Comparison of ENCODE assay signal across 8 mouse cellular contexts in genomic region chr6:72566044-72566443, GRCm38 (mm10). TPM values are rescaled to one million over a fixed set of nuclear protein-coding genes. Genes with fewer than 3 reads are reported as not detected.
DNase-seq lines count a peak whose midpoint lies in the region; ATAC-seq and TF ChIP-seq lines count a peak whose summit lies in the region.

No protein-coding gene starts in this region.

- DNase-seq in T-cell, adult 2 months (ENCODE audit: low spot score) = peak; percentile 80
- DNase-seq in cerebellum, postnatal 25 days = peak; percentile 86 to 91
- peak; percentile 90 to 95 for DNase-seq in frontal cortex, postnatal 36 days (ENCODE audit: low spot score in 2 of 2)
- DNase-seq in hindbrain, postnatal 0 days (ENCODE audit: low spot score) = peak; percentile 93
- peak; percentile 86 to 89 for DNase-seq in left cerebral cortex, adult 2 months (ENCODE audit: extremely low spot score in 1 of 2, low spot score in 2 of 2)
- DNase-seq in right cerebral cortex, adult 2 months (ENCODE audit: low spot score in 2 of 2) = peak; percentile 96 to 97
- peak; percentile 60 for DNase-seq in urinary bladder, postnatal 10 days (ENCODE audit: low spot score)

- H3K9ac ChIP-seq in hindbrain, postnatal 0 days (replicated peaks; ENCODE audit: low read length) = no peak overlapping the region

- no peaks in the 10 kb centered on the region; the same call in 1 of the 2 replicates for H3K36me3 ChIP-seq in hindbrain, postnatal 0 days (ENCODE audit: insufficient read depth, low read length)
- peaks cover 59% of the 10 kb centered on the region for H3K36me3 ChIP-seq in megakaryocyte, embryonic 14.5 days (replicated peaks; ENCODE audit: low read length)

- peak overlapping the region; percentile 24 for H3K4me2 ChIP-seq in hindbrain, postnatal 0 days (ENCODE audit: low read depth, low read length)

- intact Hi-C loops in left cerebral cortex, adult 2 months (cut with DNase I) = loop anchor here (1.0 kb wide), 2 partner anchors 31 to 138 kb away; no protein-coding TSS in a partner anchor

- WGBS in hindbrain, postnatal 0 days = 0% methylated on average over 4 of the region's 4 CpGs

- H3K27me3 ChIP-seq in hindbrain, postnatal 0 days (ENCODE audit: insufficient read depth, low read length) = no peaks in the 10 kb centered on the region
- peaks cover 11% of the 10 kb centered on the region for H3K27me3 ChIP-seq in megakaryocyte, embryonic 14.5 days (replicated peaks)

- peak; percentile 96 for TF ChIP-seq CTCF in hindbrain, postnatal 0 days (IDR thresholded peaks at IDR 0.05; ENCODE audit: low read depth)
- TF ChIP-seq CTCF in left cerebral cortex, adult 2 months (IDR thresholded peaks at IDR 0.05) = peak; percentile 95

- ATAC-seq in hindbrain, postnatal 0 days = peak; percentile 91

- no peaks in the 10 kb centered on the region for H3K4me1 ChIP-seq in hindbrain, postnatal 0 days (ENCODE audit: insufficient read depth, low read length)
- H3K4me1 ChIP-seq in megakaryocyte, embryonic 14.5 days = peaks cover 23% of the 10 kb centered on the region

- H3K4me3 ChIP-seq in hindbrain, postnatal 0 days (ENCODE audit: low read length) = no peak overlapping the region
- no peak overlapping the region for H3K4me3 ChIP-seq in left cerebral cortex, adult 2 months
- peak overlapping the region; percentile 44 for H3K4me3 ChIP-seq in megakaryocyte, embryonic 14.5 days (replicated peaks)

- H3K9me3 ChIP-seq in hindbrain, postnatal 0 days (ENCODE audit: low read length) = no peaks in the 10 kb centered on the region
- no peaks in the 10 kb centered on the region for H3K9me3 ChIP-seq in megakaryocyte, embryonic 14.5 days

- H3K27ac ChIP-seq in hindbrain, postnatal 0 days = peak overlapping the region; percentile 48; the same call in 1 of the 2 replicates
- no peak overlapping the region for H3K27ac ChIP-seq in left cerebral cortex, adult 2 months

RNA-seq across cellular contexts. Expression of gene Capg, which starts 21.9 kb away (rescaled TPM):
- 5.8 and 10.6 TPM in 2 replicates for total RNA-seq in hindbrain, postnatal 0 days (2014; rRNA removed)
- polyA plus RNA-seq in hindbrain, postnatal 0 days (2015; fragmentation: Nextera tagmentation; extraction: Ambion mirVana) = 10.0 and 11.2 TPM in 2 replicates
- total RNA-seq in left cerebral cortex, adult 2 months (2021) = 1 to 10 TPM; 2.3 to 2.6 TPM
- 7.6 and 140 TPM in 2 replicates for polyA plus RNA-seq in megakaryocyte, embryonic 14.5 days (2012; ENCODE audit: insufficient read depth, low replicate concordance)

RNA-seq across cellular contexts. Expression of gene Elmod3, which starts 32.2 kb away (rescaled TPM):
- total RNA-seq in hindbrain, postnatal 0 days (2014; rRNA removed) = 23.8 and 26.1 TPM in 2 replicates
- polyA plus RNA-seq in hindbrain, postnatal 0 days (2015; fragmentation: Nextera tagmentation; extraction: Ambion mirVana) = 16.2 and 18.4 TPM in 2 replicates
- 10 to 100 TPM; 19.1 to 21.3 TPM for total RNA-seq in left cerebral cortex, adult 2 months (2021)
- 11.4 and 18.4 TPM in 2 replicates for polyA plus RNA-seq in megakaryocyte, embryonic 14.5 days (2012; ENCODE audit: insufficient read depth, low replicate concordance)

RNA-seq across cellular contexts. Expression of gene Retsat, which starts 32.2 kb away (rescaled TPM):
- total RNA-seq in hindbrain, postnatal 0 days (2014; rRNA removed) = 4.9 and 12.6 TPM in 2 replicates
- 10.0 and 11.6 TPM in 2 replicates for polyA plus RNA-seq in hindbrain, postnatal 0 days (2015; fragmentation: Nextera tagmentation; extraction: Ambion mirVana)
- total RNA-seq in left cerebral cortex, adult 2 months (2021) = 10 to 100 TPM; 46.3 to 50.3 TPM
- 7.6 and 25.6 TPM in 2 replicates for polyA plus RNA-seq in megakaryocyte, embryonic 14.5 days (2012; ENCODE audit: insufficient read depth, low replicate concordance)

RNA-seq across cellular contexts. Expression of gene Sh2d6, which starts 44.5 kb away (rescaled TPM):
- not detected in 2 replicates for total RNA-seq in hindbrain, postnatal 0 days (2014; rRNA removed)
- 0.26 and 0.40 TPM in 2 replicates for polyA plus RNA-seq in hindbrain, postnatal 0 days (2015; fragmentation: Nextera tagmentation; extraction: Ambion mirVana)
- under 1 TPM; 0.28 to 0.48 TPM for total RNA-seq in left cerebral cortex, adult 2 months (2021)
- 0.10 TPM in 1 of 2 replicates, not detected in the other for polyA plus RNA-seq in megakaryocyte, embryonic 14.5 days (2012; ENCODE audit: insufficient read depth, low replicate concordance)

RNA-seq across cellular contexts. Expression of gene Tgoln1, which starts 50.8 kb away (rescaled TPM):
- 28.5 and 29.8 TPM in 2 replicates for total RNA-seq in hindbrain, postnatal 0 days (2014; rRNA removed)
- 36.3 and 36.4 TPM in 2 replicates for polyA plus RNA-seq in hindbrain, postnatal 0 days (2015; fragmentation: Nextera tagmentation; extraction: Ambion mirVana)
- total RNA-seq in left cerebral cortex, adult 2 months (2021) = 10 to 100 TPM; 95.1 to 95.5 TPM
- polyA plus RNA-seq in megakaryocyte, embryonic 14.5 days (2012; ENCODE audit: insufficient read depth, low replicate concordance) = 0.86 and 2.9 TPM in 2 replicates
